Mouse (Mus musculus) limb, embryonic 11.5 days (tissue): ENCODE data around the gene Kif1b. TPM values are rescaled to one million over a fixed set of nuclear protein-coding genes. Genes with fewer than 3 reads are reported as not detected.

Experiments
- ATAC-seq: fragments of 200-750 bp; cut with Nextera tagmentation; 2 replicates; pipeline ENCODE4 v1.8.0; 2017; ENCODE audit warnings: low read depth; ENCODE audit not compliant: insufficient number of reproducible peaks, low FRiP score, low TSS enrichment
- DNase-seq: peaks from one replicate; pipeline ENCODE4 v3.0.0-alpha.2; 2015; ENCODE audit warnings: low spot score
- H3K27ac ChIP-seq: fragments of 300-500 bp; sonication (generic); replicated peaks from 2 replicates; pipeline ENCODE4 v1.5.1; 2014; ENCODE audit warnings: low read depth, mild to moderate bottlenecking, low read length
- H3K27me3 ChIP-seq: fragments of 300-500 bp; sonication (generic); 2 replicates; pipeline ENCODE4 v1.6.1; 2014; ENCODE audit warnings: mild to moderate bottlenecking, low read length, mixed read lengths; ENCODE audit not compliant: control insufficient read depth, insufficient read depth
- H3K36me3 ChIP-seq: fragments of 300-500 bp; sonication (generic); 2 replicates; pipeline ENCODE4 v1.6.1; 2014; ENCODE audit warnings: mild to moderate bottlenecking, low read length, moderate library complexity, mixed read lengths; ENCODE audit not compliant: control insufficient read depth, insufficient read depth
- H3K4me1 ChIP-seq: fragments of 300-500 bp; sonication (generic); 2 replicates; pipeline ENCODE4 v1.6.1; 2014; ENCODE audit warnings: low read length, mixed read lengths; ENCODE audit not compliant: control insufficient read depth, insufficient read depth
- H3K4me2 ChIP-seq: fragments of 300-500 bp; sonication (generic); 2 replicates; pipeline ENCODE4 v1.6.1; 2014; ENCODE audit warnings: low read depth, mild to moderate bottlenecking, moderate library complexity; ENCODE audit not compliant: severe bottlenecking
- H3K4me3 ChIP-seq: fragments of 300-500 bp; sonication (generic); 2 replicates; pipeline ENCODE4 v1.5.1; 2014; ENCODE audit warnings: low read depth, low read length
- H3K9ac ChIP-seq: fragments of 300-500 bp; sonication (generic); 2 replicates; pipeline ENCODE4 v1.6.1; 2014; ENCODE audit warnings: mild to moderate bottlenecking, low read length
- H3K9me3 ChIP-seq: fragments of 300-500 bp; sonication (generic); 2 replicates; pipeline ENCODE4 v1.6.1; 2016; ENCODE audit warnings: low read length; ENCODE audit not compliant: control insufficient read depth
- WGBS: fragments of 180-500 bp; shearing (Covaris S2); extraction: QIAGEN DNeasy Blood & Tissue Kit; methylation state at CpG from one replicate; pipeline ENCODE4 v1.1.7; 2014; 5-methylcytosine and 5-hydroxymethylcytosine counted together
- polyA plus RNA-seq: library from polyadenylated mRNA; unstranded; fragments of >200 nt; fragmentation: Nextera tagmentation; extraction: Ambion mirVana; gene quantifications from 2 replicates; pipeline ENCODE4 v1.2.1, GENCODE M21; 2014

The Kif1b gene
- polyA plus RNA-seq, 1 experiment from 2014 or later = 35.6 TPM

- ATAC-seq = no peak
These were observed 163.9 kb downstream of the Kif1b start for GRCm38 (mm10) chr4:149143594-149143993.

GRCm38 (mm10) chr4:149138515-149138914, 169.0 kb downstream of the Kif1b start:
- H3K27ac ChIP-seq = no peak overlapping the region
- 69% methylated on average over 8 of the region's 8 CpGs for WGBS
- no peak overlapping the region for H3K4me3 ChIP-seq
- H3K9ac ChIP-seq = no peak overlapping the region
- H3K9me3 ChIP-seq = no peaks in the 10 kb centered on the region
- H3K4me2 ChIP-seq = no peak overlapping the region
- H3K27me3 ChIP-seq = no peaks in the 10 kb centered on the region
- H3K36me3 ChIP-seq = no peaks in the 10 kb centered on the region
- ATAC-seq (no peak), DNase-seq (no peak)
- H3K4me1 ChIP-seq = peaks cover 4% of the 10 kb centered on the region

More at GRCm38 (mm10) chr4:149143594-149143993, 163.9 kb downstream of the Kif1b start:
- Histone ChIP-seq H3K4me3 (no peak overlapping the region), H3K27me3 (no peaks in the 10 kb centered on the region), H3K36me3 (no peaks in the 10 kb centered on the region), H3K4me1 (no peaks in the 10 kb centered on the region), H3K27ac (no peak overlapping the region), H3K9ac (no peak overlapping the region), H3K9me3 (no peaks in the 10 kb centered on the region), H3K4me2 (no peak overlapping the region)
- WGBS = 38% methylated on average over 4 of the region's 4 CpGs
- no peak for DNase-seq

- H3K4me2 ChIP-seq = peak within 1 kb of the TSS; percentile 60
- no peaks in the 10 kb centered on the region for H3K36me3 ChIP-seq
- DNase-seq (peak; percentile 99), ATAC-seq (peak; percentile 91)
- peak within 1 kb of the TSS; percentile 58 for H3K4me3 ChIP-seq
- WGBS = 1% methylated on average over 68 of the region's 68 CpGs
- H3K27ac ChIP-seq = peak within 1 kb of the TSS; percentile 90
- H3K27me3 ChIP-seq = no peaks in the 10 kb centered on the region
- peak within 1 kb of the TSS; percentile 74 for H3K9ac ChIP-seq
- H3K4me1 ChIP-seq = peaks cover 4% of the 10 kb centered on the region
- no peaks in the 10 kb centered on the region for H3K9me3 ChIP-seq
These were observed 170.3 kb downstream of the Kif1b start, which contains the start of gene Cenps for GRCm38 (mm10) chr4:149136982-149137770. Gene Cenps (minus strand): TSS chr4:149137629.

GRCm38 (mm10) chr4:149136116-149136850, 171.2 kb downstream of the Kif1b start:
- H3K4me2 ChIP-seq = peak overlapping the region; percentile 60
- DNase-seq (peak; percentile 39), ATAC-seq (no peak)
- peak overlapping the region; percentile 74; the same call in 1 of the 2 replicates for H3K9ac ChIP-seq
- no peaks in the 10 kb centered on the region for H3K36me3 ChIP-seq
- H3K27me3 ChIP-seq = no peaks in the 10 kb centered on the region
- no peaks in the 10 kb centered on the region for H3K9me3 ChIP-seq
- H3K4me3 ChIP-seq = peak overlapping the region; percentile 58
- no peak overlapping the region for H3K27ac ChIP-seq
- whole genome bisulfite sequencing = 72% methylated on average over 18 of the region's 18 CpGs
- peaks cover 4% of the 10 kb centered on the region for H3K4me1 ChIP-seq

GRCm38 (mm10) chr4:149133395-149133794, 174.1 kb downstream of the Kif1b start:
- Histone ChIP-seq H3K4me2 (no peak overlapping the region), H3K27ac (no peak overlapping the region), H3K9ac (no peak overlapping the region), H3K36me3 (no peaks in the 10 kb centered on the region), H3K27me3 (no peaks in the 10 kb centered on the region), H3K4me1 (peaks cover 4% of the 10 kb centered on the region), H3K4me3 (no peak overlapping the region), H3K9me3 (no peaks in the 10 kb centered on the region)
- 77% methylated on average over 5 of the region's 5 CpGs for WGBS
- DNase-seq (no peak), ATAC-seq (no peak)

GRCm38 (mm10) chr4:149131789-149132565, 175.5 kb downstream of the Kif1b start:
- Histone ChIP-seq H3K36me3 (no peaks in the 10 kb centered on the region), H3K27ac (no peak overlapping the region), H3K4me2 (no peak overlapping the region), H3K4me1 (peaks cover 4% of the 10 kb centered on the region), H3K4me3 (no peak overlapping the region), H3K9ac (no peak overlapping the region), H3K9me3 (no peaks in the 10 kb centered on the region), H3K27me3 (no peaks in the 10 kb centered on the region)
- no peak for ATAC-seq
- WGBS = 89% methylated on average over 21 of the region's 21 CpGs
- DNase-seq = no peak

- Histone ChIP-seq H3K9ac (no peak overlapping the region), H3K27me3 (no peaks in the 10 kb centered on the region), H3K27ac (no peak overlapping the region), H3K4me2 (no peak overlapping the region), H3K4me3 (no peak overlapping the region), H3K4me1 (no peaks in the 10 kb centered on the region), H3K36me3 (no peaks in the 10 kb centered on the region), H3K9me3 (no peaks in the 10 kb centered on the region)
- DNase-seq (no peak), ATAC-seq (no peak)
- WGBS = 77% methylated on average over 23 of the region's 23 CpGs
These were observed 176.3 kb downstream of the Kif1b start for GRCm38 (mm10) chr4:149131021-149131752.
